Mouse (Mus musculus) heart, embryonic 15.5 days (tissue): ENCODE data around the gene BC053393. TPM values are rescaled to one million over a fixed set of nuclear protein-coding genes. Genes with fewer than 3 reads are reported as not detected.

Experiments used
- ATAC-seq: fragments of 200-750 bp; cut with Nextera tagmentation; replicated peaks from 2 replicates; pipeline ENCODE4 v1.8.0; 2017; ENCODE audit warnings: low read depth, moderate TSS enrichment; ENCODE audit not compliant: insufficient number of reproducible peaks, insufficient read depth, low FRiP score
- H3K27ac ChIP-seq: fragments of 300-500 bp; sonication (generic); 2 replicates; pipeline ENCODE4 v1.5.1; 2015; ENCODE audit warnings: mild to moderate bottlenecking, inconsistent platforms
- H3K27me3 ChIP-seq: fragments of 300-500 bp; sonication (generic); 2 replicates; pipeline ENCODE4 v1.6.1; 2015; ENCODE audit warnings: inconsistent platforms
- H3K36me3 ChIP-seq: fragments of 300-500 bp; sonication (generic); 2 replicates; pipeline ENCODE4 v1.6.1; 2015; ENCODE audit warnings: mild to moderate bottlenecking, inconsistent platforms
- H3K4me1 ChIP-seq: fragments of 300-500 bp; sonication (generic); replicated peaks from 2 replicates; pipeline ENCODE4 v1.6.1; 2015; ENCODE audit warnings: inconsistent platforms
- H3K4me2 ChIP-seq: fragments of 300-500 bp; sonication (generic); 2 replicates; pipeline ENCODE4 v1.6.1; 2015; ENCODE audit warnings: inconsistent platforms, mild to moderate bottlenecking, moderate library complexity
- H3K4me3 ChIP-seq: fragments of 300-500 bp; sonication (generic); 2 replicates; pipeline ENCODE4 v1.5.1; 2015; ENCODE audit warnings: mild to moderate bottlenecking, inconsistent platforms
- H3K9ac ChIP-seq: fragments of 300-500 bp; sonication (generic); 2 replicates; pipeline ENCODE4 v1.6.1; 2015; ENCODE audit warnings: mild to moderate bottlenecking, inconsistent platforms
- H3K9me3 ChIP-seq: fragments of 300-500 bp; sonication (generic); replicated peaks from 2 replicates; pipeline ENCODE4 v1.6.1; 2016; ENCODE audit warnings: inconsistent platforms
- WGBS: fragments of 180-500 bp; shearing (Covaris S2); methylation state at CpG from one replicate; pipeline ENCODE4 v1.1.7; 2015; ENCODE audit warnings: mixed read lengths; 5-methylcytosine and 5-hydroxymethylcytosine counted together
- polyA plus RNA-seq: library from polyadenylated mRNA; unstranded; fragments of >200 nt; fragmentation: Nextera tagmentation; extraction: Ambion mirVana; gene quantifications from 2 replicates; pipeline ENCODE4 v1.2.1, GENCODE M21; 2015

Gene BC053393
- 0.06 and 0.33 TPM in 2 replicates for polyA plus RNA-seq

DNA sequence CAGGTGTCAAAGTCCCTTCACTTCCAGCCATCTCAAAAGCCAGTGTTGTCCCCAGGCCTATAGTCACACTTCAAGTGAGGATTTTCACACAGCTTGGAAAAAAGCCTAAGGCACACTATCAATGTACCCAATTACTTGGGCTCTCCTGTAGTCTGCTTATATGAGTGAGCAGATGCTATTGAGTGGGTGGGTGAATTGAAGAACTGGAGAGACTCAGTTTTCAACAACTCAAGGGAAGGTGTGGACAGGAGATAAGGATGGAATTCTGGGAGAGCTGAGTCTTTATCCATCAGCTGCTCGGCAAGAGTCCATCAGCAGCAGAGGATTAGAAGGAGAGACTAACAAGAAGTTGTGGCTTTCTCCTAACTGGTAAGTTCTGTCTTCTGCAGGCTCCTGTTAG, at the start of gene BC053393:
BC053393 (plus strand) TSS at position 210 of the 400 bp plus-strand sequence.
- Histone ChIP-seq H3K9me3 (no peaks in the 10 kb centered on the region), H3K4me3 (no peak within 1 kb of the TSS), H3K27ac (no peak within 1 kb of the TSS), H3K9ac (no peak within 1 kb of the TSS), H3K27me3 (no peaks in the 10 kb centered on the region), H3K4me2 (no peak within 1 kb of the TSS), H3K36me3 (no peaks in the 10 kb centered on the region), H3K4me1 (0 out of 2 replicates have a peak, but pooled peaks cover 2% of the 10 kb centered on the region)
- WGBS = 20% methylated on average over 1 of the region's 1 CpGs
- ATAC-seq = no peak

DNA sequence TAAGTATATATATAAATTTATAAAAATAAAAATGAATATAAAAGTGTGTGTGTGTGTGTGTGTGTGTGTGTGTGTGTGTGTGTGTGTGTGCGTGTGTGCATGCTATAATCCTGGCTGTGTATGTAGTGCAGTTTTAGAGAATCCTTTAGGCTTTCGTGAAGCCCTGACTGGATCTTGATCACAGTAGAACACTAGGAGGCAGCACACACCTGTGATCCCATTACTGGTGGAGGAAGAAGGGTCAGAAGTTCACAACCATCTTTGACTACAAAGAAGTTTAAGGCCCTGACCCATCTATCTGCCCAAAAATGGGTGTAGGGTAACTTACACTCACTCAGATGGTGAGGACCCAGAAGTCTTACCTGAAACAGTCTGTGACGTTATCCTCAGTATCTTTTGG, 48.6 kb upstream of the BC053393 start:
- no peak overlapping the region for H3K27ac ChIP-seq
- H3K36me3 ChIP-seq = no peaks in the 10 kb centered on the region
- ATAC-seq = no peak
- H3K4me1 ChIP-seq = no peaks in the 10 kb centered on the region
- no peak overlapping the region for H3K4me2 ChIP-seq
- no peaks in the 10 kb centered on the region for H3K9me3 ChIP-seq
- H3K27me3 ChIP-seq = no peaks in the 10 kb centered on the region
- H3K4me3 ChIP-seq = no peak overlapping the region
- 73% methylated on average over 3 of the region's 3 CpGs for WGBS
- H3K9ac ChIP-seq = no peak overlapping the region

DNA sequence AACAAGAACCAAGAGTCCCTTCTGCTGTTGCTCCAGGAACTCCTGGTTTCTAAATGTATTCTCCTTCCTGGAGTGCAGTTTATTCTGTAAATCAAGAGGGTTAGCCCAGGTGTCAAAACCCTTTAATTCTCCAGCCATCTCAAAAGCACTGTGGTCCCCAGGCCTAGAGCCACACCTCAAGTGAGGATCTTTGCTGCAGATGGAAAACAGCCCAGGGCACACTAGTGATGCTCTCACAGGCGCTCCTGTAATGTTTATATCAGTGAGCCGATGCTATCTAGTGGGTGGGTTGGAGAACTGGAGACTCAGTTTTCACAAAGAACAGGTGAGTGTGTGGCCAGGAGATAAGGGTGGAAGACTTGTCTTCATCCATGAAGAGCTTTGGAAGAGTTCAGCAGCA, 47.4 kb upstream of the BC053393 start, which contains the start of gene Gm12169:
Gm12169 (plus strand) TSS at position 301 of the 400 bp plus-strand sequence.
- no peaks in the 10 kb centered on the region for H3K36me3 ChIP-seq
- H3K9me3 ChIP-seq = no peaks in the 10 kb centered on the region
- H3K27ac ChIP-seq = no peak within 1 kb of the TSS
- H3K4me2 ChIP-seq = no peak within 1 kb of the TSS
- no peak for ATAC-seq
- no peak within 1 kb of the TSS for H3K9ac ChIP-seq
- no peaks in the 10 kb centered on the region for H3K27me3 ChIP-seq
- no peak within 1 kb of the TSS for H3K4me3 ChIP-seq
- no peaks in the 10 kb centered on the region for H3K4me1 ChIP-seq
- 85% methylated on average over 2 of the region's 2 CpGs for WGBS

DNA sequence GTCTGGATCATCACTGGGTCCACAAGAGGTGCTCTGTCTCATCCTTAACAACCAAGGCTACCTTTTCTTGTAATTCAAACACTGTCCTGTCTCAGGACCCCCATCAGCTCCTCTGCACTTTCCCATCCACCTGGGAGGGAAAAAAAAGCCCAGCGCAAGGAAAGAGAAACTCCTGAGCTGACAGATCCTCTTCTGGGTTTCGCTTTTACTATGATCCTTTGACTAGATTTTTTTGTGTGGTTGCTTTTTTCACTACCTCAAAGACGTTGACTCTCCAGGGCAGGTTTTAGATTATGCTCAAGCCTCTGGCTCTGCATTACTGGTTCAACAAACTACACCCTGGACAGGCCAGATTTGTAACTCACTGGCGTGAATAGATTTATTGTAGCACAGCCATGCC, 41.2 kb upstream of the BC053393 start:
- no peak overlapping the region for H3K9ac ChIP-seq
- no peak overlapping the region for H3K27ac ChIP-seq
- no peaks in the 10 kb centered on the region for H3K9me3 ChIP-seq
- no peak overlapping the region for H3K4me2 ChIP-seq
- ATAC-seq = no peak
- H3K27me3 ChIP-seq = no peaks in the 10 kb centered on the region
- WGBS = 79% methylated on average over 4 of the region's 4 CpGs
- H3K4me3 ChIP-seq = no peak overlapping the region
- H3K4me1 ChIP-seq = no peaks in the 10 kb centered on the region
- H3K36me3 ChIP-seq = no peaks in the 10 kb centered on the region

DNA sequence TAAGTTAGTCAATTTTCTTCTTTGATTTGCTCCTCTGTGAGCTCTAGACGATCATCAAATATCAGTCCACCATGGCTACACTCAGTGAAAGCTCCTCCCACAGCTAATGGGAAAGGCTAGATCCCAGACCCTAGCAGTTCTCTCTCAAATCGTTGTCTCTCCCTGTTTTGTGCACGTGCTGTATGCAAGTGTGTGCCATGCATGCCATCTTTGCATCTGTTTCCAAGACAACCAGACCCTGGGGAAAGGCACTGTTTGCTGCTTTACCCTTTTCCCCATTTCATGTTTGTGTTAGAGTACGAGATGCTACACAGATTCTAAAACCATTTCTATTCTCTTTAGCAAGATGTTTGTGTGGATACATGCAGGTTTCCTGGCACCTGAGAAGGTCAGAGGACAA, 34.4 kb upstream of the BC053393 start:
- no peaks in the 10 kb centered on the region for H3K27me3 ChIP-seq
- no peak overlapping the region for H3K27ac ChIP-seq
- ATAC-seq = no peak
- H3K4me2 ChIP-seq = no peak overlapping the region
- WGBS = 72% methylated on average over 4 of the region's 4 CpGs
- no peaks in the 10 kb centered on the region for H3K4me1 ChIP-seq
- H3K4me3 ChIP-seq = no peak overlapping the region
- no peak overlapping the region for H3K9ac ChIP-seq
- H3K9me3 ChIP-seq = no peaks in the 10 kb centered on the region
- no peaks in the 10 kb centered on the region for H3K36me3 ChIP-seq

DNA sequence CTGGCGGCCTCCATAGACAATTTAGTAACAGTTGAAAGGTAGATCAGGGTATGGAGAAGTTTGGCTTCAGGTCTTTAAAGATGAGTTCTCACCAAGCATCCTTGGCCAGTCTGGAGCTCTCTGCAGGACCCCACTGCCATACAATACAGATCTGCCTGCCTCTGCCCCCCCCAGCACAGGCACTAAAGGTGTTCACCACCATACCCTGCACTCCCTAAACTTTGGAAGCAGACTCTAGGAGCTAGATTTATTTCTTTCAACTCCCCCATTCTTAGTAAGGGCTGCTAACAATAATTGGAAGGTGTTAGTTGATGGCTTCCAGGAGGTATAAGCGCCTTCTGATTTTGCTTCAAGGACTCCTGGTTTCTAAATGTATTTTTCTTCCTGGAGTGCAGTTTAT, 27.8 kb upstream of the BC053393 start:
- 65% methylated on average over 2 of the region's 2 CpGs for WGBS
- Histone ChIP-seq H3K4me1 (no peaks in the 10 kb centered on the region), H3K27ac (no peak overlapping the region), H3K36me3 (no peaks in the 10 kb centered on the region), H3K9ac (no peak overlapping the region), H3K9me3 (no peaks in the 10 kb centered on the region), H3K4me3 (no peak overlapping the region), H3K4me2 (no peak overlapping the region), H3K27me3 (no peaks in the 10 kb centered on the region)
- no peak for ATAC-seq

DNA sequence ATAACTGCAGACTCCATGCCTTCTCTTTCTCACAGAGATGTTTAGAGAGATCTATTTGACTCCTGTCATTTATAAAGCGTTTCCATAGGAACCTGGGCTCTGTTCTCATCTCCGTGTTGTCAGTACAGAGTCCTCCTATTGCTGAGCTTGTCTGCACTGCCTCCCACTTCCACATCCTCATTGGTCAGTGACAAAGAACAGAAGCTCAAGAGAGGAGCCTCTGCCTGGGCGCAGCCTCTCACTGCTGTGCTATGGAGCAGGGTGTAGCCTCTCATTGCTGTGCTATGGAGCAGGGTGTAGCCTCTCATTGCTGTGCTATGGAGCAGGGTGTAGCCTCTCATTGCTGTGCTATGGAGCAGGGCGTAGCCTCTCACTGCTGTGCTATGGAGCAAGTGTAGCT, 21.6 kb upstream of the BC053393 start:
- no peak overlapping the region for H3K4me3 ChIP-seq
- no peaks in the 10 kb centered on the region for H3K4me1 ChIP-seq
- H3K4me2 ChIP-seq = no peak overlapping the region
- no peak overlapping the region for H3K9ac ChIP-seq
- no peaks in the 10 kb centered on the region for H3K9me3 ChIP-seq
- no peak for ATAC-seq
- no peaks in the 10 kb centered on the region for H3K36me3 ChIP-seq
- no peaks in the 10 kb centered on the region for H3K27me3 ChIP-seq
- WGBS = 83% methylated on average over 4 of the region's 4 CpGs
- no peak overlapping the region for H3K27ac ChIP-seq

DNA sequence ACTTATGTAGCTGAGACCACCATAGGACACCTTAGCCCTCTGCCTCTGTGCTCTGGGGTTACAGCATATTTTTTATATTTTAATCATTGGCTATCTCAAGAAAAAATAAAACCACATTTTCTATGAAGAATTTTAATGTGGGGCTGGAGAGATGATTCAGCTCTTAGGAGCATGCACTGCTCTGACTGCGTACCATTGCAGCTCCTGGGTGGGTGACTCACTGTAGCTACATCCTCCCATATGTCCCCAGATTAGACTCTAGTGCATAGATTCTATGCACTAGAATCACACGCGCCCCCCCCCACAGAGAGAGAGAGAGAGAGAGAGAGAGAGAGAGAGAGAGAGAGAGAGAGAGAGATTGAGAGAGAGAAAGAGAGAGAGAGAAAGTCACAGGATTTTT, 18.6 kb upstream of the BC053393 start:
- no peaks in the 10 kb centered on the region for H3K4me1 ChIP-seq
- no peaks in the 10 kb centered on the region for H3K36me3 ChIP-seq
- H3K27me3 ChIP-seq = no peaks in the 10 kb centered on the region
- no peaks in the 10 kb centered on the region for H3K9me3 ChIP-seq
- H3K9ac ChIP-seq = no peak overlapping the region
- H3K4me2 ChIP-seq = no peak overlapping the region
- ATAC-seq = no peak
- H3K4me3 ChIP-seq = no peak overlapping the region
- WGBS = 91% methylated on average over 3 of the region's 3 CpGs
- H3K27ac ChIP-seq = no peak overlapping the region

DNA sequence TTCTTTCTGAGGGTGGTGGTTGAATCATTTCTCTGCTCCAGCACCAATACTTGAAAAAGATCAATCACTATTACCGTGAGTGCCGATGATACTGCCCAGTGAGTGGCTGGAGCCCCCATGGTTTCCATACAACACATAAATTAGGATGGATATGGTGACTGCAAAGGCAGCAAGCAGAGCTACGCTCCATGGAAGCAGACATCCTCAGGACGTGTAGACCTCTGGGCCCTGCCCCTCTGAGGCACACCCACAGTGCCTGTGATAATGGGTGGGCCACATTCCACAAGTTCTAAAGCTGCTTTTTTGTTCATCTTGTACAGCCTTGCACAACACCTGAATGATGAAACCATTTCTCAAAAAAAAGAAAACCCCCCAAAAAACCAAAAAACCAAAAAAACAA, 10.2 kb upstream of the BC053393 start:
- WGBS = 77% methylated on average over 4 of the region's 4 CpGs
- no peak overlapping the region for H3K27ac ChIP-seq
- no peak overlapping the region for H3K4me3 ChIP-seq
- H3K36me3 ChIP-seq = no peaks in the 10 kb centered on the region
- no peak overlapping the region for H3K9ac ChIP-seq
- H3K4me1 ChIP-seq = no peaks in the 10 kb centered on the region
- no peaks in the 10 kb centered on the region for H3K9me3 ChIP-seq
- H3K4me2 ChIP-seq = no peak overlapping the region
- no peak for ATAC-seq
- no peaks in the 10 kb centered on the region for H3K27me3 ChIP-seq

DNA sequence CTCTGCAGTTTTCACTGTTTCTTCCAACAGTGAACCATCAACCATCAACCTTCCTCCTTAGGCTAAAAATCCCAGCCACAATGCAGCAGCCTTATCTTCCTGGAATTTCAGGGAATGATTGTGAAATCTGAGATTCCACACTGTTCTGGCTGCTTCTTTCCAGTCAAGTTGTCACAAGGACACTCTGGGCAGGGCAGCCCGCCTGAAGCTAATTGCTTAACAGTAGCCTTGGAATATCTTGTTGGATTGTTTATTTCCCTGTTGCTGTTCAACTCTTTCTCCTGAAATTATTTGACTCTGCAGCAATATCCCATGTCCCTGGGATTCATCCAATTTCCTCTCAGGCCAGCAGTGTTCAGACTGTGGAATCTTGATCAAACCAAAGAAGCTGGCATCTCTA, 6.7 kb upstream of the BC053393 start:
- H3K36me3 ChIP-seq = no peaks in the 10 kb centered on the region
- H3K4me3 ChIP-seq = no peak overlapping the region
- WGBS = 43% methylated on average over 1 of the region's 1 CpGs

DNA sequence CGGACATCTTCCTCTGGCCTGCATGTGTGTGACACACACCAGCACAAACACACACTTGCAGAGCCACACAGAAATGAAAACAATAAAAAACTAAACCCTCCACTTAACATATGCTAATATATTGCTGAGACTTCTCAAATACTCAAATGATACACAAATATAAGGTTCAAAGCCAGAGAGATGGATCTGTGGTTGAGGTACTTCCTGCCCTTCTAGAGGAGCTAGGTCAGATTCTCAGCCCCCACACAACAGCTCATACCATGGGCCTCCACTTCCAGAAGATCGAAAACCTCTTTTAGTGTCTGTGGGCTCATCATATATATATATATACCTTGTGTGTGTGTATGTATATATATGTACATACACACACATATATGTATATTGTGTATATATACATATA, 5.4 kb upstream of the BC053393 start:
- no peak for ATAC-seq
- no peaks in the 10 kb centered on the region for H3K27me3 ChIP-seq
- no peaks in the 10 kb centered on the region for H3K36me3 ChIP-seq
- no peak overlapping the region for H3K4me3 ChIP-seq
- no peaks in the 10 kb centered on the region for H3K9me3 ChIP-seq
- no peak overlapping the region for H3K9ac ChIP-seq
- H3K4me2 ChIP-seq = no peak overlapping the region
- no peaks in the 10 kb centered on the region for H3K4me1 ChIP-seq
- 89% methylated on average over 2 of the region's 2 CpGs for WGBS
- no peak overlapping the region for H3K27ac ChIP-seq

More for the DNA sequence above, 6.7 kb upstream of the BC053393 start:
- H3K27me3 ChIP-seq = no peaks in the 10 kb centered on the region
- H3K4me1 ChIP-seq = no peaks in the 10 kb centered on the region
- no peak overlapping the region for H3K9ac ChIP-seq
- H3K4me2 ChIP-seq = no peak overlapping the region
- no peak overlapping the region for H3K27ac ChIP-seq
- no peak for ATAC-seq
- H3K9me3 ChIP-seq = no peaks in the 10 kb centered on the region

DNA sequence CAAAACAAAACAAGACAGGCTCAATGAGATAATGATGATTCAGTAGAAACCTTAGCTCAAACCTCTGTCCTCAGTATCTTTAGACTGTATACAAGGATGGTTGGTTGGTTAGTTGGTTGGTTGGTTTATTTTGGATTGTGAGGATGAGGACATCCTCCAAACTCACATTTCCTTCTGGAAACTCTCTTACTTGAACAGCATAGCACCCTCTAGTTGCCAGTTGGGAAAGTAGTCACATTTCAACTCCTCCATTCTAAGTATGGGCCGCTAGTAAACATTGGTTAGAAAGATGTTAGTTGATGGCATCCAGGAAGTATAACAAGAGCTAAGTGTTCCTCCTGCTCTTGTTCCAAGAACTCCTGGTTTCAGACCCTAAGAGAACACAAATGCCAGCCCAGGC, 2.2 kb upstream of the BC053393 start:
- H3K36me3 ChIP-seq = no peaks in the 10 kb centered on the region
- no peak for ATAC-seq
- no peaks in the 10 kb centered on the region for H3K9me3 ChIP-seq
- H3K27ac ChIP-seq = no peak overlapping the region
- no peaks in the 10 kb centered on the region for H3K27me3 ChIP-seq
- H3K4me3 ChIP-seq = no peak overlapping the region
- no peak overlapping the region for H3K4me2 ChIP-seq
- no peak overlapping the region for H3K9ac ChIP-seq
- H3K4me1 ChIP-seq = 0 out of 2 replicates have a peak, but pooled peaks cover 2% of the 10 kb centered on the region
- 88% methylated on average over 1 of the region's 1 CpGs for WGBS
